Mouse (Mus musculus): ENCODE measurements around the gene Sel1l3.

The Sel1l3 gene

DNA sequence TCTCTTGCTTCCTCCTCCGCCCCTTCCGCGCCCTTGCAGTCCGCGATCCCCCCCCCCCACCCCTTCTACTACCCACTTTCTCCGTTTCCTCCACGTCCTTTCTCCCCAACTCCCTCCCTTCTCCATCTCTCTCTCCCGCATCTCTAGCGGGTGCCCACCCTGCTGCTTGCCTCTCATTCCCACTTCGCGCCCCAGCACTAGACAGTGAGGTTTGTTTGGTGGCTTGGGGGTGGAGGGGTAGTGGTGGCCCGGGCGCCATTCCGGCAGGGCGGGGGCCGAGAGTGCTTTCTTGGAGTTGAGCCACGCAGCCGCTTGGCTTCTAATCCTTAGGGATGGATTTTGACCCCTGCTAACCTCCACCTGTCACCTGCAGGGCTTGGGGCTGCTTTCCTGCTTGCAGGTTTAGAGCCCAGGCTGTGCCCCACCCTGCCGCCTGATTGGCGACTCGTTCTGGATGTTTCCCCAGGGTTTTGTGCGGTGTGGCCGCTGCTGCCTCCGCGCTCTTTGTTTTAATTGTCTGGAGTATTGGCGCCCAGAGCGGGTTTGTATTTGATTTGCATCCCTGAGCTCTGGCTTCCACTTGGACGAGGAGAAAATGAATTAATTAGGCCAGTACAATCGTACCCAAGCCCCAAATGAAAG is at the start of gene Sel1l3:
Sel1l3 (minus strand) TSS at position 217 of the 642 bp plus-strand sequence.
- DNase-seq, result peak; percentile 87

DNA sequence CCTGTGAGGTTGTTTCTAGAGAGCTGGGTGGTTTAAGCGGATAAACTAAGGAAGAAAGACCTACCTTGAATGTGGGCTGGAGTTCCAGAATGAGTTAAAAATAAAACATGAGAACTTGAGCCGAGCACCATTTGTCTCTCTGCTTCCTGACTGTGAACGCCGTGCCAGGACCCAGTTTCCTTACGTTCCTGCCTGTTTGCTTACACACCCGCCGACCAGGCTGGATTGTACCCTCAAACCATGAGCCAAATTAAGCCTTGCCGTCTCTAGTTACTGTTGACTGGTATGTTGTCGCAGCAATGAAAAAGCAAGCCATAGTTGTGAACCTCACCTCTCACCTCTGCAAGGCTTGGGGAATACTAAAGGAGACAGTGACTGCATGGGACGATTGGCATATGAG is 48.3 kb upstream of the Sel1l3 start:
- no peak for DNase-seq

DNA sequence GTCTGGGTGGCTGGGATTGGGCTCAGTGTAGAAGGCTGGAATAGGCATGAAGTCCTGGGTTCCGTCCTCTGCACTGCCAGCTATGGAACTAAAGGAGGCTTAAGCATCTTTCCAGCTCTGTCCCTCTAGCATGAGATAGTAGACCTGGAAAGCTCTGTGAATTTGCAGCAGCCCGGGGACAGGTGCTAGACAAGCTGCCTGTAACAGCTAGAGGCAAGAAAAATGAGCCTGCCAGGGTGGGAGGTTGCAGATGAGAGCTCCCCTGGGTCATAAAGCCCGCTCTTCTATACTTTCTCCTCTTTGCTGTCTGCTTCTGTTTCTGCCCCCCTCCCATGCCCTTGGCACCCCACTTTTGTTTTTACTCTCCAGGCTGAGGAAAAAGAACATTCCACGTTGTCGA is 46.2 kb upstream of the Sel1l3 start:
- no peak for DNase-seq

DNA sequence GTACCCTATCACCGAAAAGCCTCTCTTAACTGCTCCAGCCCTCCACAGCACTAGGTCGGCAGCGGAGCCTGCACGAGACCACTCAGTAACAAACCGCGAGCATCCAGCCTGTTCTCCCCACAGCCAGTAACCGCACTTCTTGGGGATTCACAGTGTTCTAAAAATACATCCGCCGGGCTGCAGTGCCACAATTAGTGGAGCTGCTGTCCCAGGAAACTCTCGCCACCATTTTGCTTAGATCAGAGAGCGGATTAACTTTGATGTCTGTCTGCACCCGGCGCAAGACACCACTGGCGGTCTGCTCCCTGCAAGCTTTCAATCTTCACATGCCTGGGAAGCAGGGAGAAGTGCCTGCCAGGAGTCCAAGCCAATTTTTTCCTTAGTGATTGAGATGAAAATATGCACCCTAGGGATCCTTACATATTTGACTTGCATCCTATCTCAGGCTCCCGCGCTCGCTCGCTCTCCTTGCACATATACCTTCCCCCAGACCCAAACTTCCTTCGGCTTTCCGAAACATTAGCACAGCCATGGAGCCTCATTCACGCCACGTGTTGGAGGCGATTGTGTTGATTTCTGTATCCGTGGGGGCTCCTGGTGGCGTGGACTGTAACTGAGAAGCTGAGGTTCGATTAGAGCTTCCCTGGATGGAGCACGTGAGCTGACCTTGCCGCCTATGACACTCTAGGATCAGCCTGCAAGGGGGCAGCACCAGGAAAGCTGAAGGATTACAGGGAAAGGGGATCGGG is 44.5 kb upstream of the Sel1l3 start:
- DNase-seq, result no peak

DNA sequence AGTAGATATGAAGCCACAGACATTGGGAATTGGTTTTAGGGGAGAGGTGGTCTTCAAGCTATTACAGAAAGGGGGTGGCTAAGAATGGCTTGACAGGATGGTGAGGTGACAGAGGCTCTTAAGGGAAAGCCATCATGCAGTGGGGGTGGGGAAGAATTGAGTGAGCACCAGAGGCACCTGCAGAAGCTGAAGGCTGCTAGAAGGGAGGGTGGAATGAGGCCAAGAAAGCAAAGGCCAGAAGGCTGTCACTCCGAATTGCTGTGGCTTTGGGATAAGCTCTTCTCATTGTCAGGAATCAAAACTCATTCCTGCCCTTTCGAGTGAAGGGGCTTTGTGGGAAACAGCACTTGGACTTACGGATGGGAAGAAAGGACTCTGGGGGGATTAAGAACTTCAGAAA is 41.1 kb upstream of the Sel1l3 start:
- DNase-seq, result no peak

DNA sequence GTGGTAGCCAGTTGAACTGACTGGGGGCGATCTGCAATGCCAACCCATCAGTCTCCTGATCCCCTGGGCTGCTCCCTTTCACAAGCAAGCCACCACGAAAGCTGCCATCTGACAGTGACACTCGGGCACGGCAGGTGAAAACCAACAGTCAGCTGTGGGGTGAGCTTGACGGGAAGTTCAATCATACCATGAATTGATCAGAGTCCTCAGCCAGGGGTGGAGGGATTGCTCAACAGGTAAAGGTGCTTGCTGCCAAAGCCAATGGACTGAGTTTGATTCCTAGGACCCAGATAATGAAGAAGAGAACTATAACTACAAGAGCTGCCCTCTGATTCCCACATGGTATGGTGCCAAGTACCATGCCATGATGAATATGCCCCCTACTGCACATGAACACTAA is 40.4 kb upstream of the Sel1l3 start:
- DNase-seq, result no peak

DNA sequence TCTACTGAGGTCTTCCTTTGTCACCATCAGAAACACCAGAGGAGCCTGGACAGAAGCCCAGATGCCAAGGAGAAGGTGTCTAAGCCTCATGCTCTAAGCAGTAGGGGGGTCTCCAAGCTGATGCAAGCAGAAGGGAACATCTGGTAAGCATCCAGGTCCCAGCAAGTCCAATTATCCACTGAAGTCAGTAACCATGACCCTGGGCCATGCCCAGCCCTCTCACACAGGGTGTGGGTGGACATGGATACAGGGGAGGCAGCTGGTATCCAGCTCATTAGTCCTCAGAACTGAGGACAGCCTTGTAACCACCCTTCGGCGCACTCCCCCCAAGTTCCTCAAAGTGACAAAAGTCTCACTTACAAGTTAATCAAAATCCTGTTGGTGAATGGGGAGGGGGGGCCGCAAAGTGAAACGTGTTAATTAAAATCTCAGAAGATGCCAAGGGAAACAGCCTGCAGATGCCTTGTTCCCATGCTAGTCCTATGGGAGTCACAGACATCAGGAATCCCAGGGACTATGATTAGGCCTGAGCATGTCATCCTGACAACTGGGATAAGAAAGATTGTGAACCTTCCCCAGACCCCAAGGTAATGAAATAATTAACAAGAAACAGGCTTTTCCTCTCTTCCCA is 35.8 kb upstream of the Sel1l3 start:
- no peak for DNase-seq

DNA sequence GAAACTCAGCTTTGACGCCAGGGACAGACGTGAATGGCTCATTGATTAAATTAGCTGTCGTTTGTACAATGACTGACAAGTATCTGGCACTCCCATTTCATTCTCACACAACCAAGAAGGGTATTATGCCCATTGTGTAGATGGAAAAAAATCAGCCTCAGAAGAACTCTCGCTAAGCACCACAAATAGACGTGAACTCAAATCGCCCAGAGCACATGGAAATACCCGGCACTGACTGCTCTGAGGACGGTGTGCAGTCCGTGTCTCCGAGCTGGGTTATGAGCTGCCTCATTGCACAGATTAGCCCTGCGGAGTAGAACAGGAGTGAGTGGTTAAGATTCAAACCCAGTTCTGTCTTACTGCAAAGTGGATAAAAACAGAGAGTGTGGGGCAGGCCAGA is 34.8 kb upstream of the Sel1l3 start:
- no peak for DNase-seq

DNA sequence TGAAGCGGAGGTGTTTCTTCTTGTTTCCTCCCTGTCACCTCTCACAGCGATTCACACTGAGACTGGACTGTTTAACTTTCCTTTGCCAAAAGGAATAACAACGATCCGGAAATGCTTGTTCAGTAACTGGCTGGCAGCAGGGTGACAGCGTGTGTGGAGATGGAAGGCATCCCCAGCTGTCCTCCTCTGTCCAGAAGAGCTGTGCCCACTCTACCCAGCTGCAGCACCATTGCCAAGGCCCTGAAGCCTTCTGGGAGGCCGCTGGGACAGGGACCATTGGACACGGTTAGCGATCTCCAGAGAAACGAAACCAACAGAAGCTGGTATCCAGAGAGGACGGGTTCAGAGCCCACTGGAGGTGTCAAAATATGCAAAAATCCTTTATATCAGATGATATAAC is 30.2 kb upstream of the Sel1l3 start:
- DNase-seq, result no peak

DNA sequence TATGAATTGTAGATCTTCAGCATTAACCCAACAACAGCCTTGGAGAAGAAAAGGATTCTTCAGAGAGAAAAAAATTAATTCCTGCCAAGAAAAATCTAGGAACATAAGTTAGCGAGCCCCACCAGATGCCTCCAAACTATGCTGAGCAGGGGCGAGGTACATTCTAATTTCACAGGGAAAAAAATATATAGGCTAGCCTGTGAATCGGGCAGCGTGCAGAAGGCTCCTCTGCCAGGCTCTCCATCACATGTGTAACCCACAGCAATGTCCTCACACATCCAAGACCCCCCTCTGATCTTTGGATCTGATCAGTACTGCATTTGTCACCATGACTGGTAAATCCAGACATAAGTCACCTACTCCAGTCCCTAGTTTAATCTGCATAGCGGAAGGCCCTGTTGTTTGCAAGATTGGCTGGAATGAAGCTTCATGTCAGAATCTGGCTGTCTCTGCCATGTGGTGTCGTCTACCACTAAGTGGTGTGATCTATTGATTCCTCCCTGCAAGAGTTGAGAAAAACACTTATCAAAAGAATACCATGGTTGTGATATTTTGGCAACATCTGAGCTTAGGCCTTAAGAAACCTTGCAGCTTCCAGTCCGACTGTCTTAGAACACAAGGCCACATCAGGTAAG is 29.3 kb upstream of the Sel1l3 start:
- no peak for DNase-seq

DNA sequence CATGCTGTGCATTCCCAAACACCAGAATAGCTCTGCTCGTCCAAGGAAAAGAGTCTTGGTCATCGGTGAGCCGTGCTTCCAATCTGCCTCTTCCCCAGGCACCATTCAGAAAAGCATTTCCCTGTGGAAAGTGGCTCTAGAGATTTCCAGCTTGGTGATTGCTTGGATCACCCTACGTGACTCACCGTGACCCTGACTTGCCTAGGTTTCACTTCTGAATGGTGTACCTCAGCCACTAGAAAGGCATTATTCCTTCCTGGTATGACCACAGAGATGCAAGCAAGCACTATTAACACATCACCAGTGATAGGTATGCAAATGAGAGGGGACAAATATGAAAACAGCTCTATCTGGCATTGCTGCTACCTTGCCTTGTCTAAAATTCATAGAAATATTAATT is 28.2 kb upstream of the Sel1l3 start:
- no peak for DNase-seq

DNA sequence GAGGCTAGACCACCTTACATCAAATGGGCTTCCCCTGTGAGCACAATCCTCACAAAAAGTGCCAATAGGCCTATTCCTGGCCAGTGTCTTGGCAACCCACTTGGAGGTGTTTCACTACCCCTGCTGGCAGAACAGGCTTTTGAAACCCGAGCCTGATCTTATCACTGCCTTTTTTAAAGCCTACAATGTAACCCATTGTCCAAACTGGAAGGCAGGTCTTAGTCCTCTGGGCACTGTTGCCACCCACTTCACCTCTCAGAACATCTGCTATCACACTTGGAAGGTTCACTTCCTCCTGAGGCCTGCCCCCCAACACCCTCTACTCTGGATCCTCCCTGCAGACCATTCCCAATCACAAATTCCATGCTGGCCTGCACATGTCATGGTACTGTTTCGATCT is 27.4 kb upstream of the Sel1l3 start:
- no peak for DNase-seq

DNA sequence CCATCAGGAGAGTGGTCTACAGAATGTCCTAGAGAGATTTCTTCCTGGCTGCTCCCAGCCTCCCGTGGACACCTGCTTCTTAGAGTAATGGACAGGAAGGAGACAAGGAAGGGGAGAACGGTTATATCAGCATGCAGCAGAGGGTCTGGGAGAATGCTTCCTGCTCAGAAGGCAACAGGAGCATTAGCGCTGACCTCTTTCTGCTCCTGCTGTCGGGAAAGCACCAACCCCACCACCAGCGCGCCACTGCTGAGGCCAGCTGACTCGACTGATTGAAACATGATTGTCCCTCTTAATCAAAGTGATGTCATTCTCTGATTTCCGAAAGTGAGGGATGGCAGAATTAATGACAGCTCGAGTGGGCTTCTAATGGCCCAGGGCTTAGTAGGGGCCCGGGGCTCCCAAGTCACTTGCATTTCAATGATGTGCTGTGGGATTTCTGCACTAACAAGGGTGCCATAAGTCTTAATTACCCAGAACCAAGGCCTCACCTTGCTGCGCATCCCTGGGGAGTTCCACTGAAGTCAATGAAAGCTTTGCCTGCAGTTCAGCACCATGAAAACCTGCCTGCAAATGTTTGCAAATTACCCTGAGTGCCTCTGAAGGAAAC is 26.2 kb upstream of the Sel1l3 start:
- DNase-seq, result no peak

DNA sequence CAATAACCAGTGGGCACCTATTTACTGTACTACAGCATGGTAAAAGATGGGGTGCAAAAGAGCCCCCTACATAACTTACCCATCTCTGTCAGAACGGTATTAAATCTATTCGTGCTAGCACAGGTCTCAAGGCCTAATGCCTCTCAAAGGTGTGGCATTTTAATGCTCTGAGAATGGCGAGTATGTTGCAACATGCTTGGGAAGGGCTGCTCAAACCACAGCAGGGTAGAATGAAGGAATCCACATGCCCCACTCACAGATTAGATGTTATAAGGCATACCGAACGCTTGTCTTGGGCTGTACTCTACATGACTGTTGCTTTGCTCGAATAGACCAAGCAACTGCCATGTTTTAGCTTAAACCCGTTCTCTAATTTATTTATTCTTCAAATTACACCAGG is 25.5 kb upstream of the Sel1l3 start:
- no peak for DNase-seq

DNA sequence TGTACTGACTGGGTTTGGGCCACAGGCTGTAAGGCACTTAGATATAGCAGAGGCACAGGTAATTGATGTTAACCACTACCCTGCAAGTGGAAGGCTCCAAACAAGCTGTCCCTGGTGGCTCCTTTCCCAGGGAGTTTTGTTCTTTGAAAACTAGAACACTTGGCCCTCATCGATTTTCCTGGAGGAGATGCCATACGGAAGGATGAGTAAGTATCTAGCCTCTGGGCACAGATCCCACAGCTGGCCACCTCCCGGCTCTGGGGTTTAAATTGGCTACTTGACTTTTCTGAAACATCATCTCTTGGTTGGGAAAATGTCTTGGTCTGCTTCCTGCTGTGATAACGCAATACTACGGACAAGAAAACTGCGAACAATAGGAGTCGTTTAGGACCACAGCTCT is 25.0 kb upstream of the Sel1l3 start:
- no peak for DNase-seq

DNA sequence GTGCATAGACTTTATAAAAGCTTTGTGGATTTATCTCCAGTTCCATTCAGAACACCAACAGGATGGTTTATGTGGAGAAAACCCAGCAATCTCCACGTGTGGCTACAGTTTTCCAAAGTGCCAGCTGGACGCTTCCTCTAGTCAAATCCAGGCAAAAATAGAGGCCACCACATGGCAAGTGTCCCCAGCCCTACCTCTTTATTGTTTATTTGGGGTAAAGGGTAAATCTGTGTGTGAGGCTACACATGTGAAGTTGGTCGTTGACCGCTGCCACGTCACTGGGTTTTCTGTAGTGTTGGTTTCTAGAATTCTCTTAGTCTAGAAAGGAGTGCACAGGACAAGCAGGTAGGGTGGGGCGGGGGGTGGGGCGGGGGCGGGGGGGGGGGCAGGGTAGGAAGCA is 23.0 kb upstream of the Sel1l3 start:
- DNase-seq, result no peak

DNA sequence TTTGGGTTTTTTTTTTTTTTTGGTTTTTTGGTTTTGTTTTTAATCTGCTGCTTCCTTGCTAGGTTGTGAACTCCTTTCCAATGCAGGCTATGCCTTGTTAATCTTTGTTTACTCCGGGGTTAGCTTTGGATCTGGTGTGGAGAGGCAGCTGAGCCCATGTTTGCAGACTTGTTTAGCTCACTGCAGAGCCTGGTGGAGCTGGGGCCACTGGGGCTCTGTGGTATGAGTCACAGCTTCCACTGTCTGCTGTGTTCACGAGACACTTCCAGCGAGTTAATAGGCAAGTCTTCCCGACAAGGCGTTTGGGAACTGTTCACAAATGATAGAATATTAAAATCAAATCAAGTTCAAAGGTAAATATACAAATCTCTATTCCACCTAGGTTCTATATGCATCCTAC is 22.4 kb upstream of the Sel1l3 start:
- DNase-seq, result peak; percentile 93

DNA sequence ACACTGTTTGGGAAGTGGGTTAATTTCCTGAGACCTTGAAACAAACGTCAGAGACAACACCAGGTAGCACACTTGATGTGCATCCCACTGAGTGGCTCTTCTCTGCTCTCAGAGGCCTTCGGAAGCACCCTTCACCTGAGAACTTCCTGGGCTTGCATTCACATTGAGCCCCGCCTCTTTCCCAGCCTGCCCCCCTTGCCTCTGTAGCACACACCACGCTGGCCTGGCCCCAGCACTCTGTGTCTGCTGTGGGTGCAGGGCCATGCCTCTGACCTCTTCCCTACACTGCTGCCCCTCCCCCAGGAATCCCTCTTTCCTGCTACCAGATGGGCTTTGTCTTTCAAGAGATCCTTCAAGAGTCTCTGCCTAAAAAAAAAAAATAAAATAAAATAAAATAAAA is 21.8 kb upstream of the Sel1l3 start:
- no peak for DNase-seq

DNA sequence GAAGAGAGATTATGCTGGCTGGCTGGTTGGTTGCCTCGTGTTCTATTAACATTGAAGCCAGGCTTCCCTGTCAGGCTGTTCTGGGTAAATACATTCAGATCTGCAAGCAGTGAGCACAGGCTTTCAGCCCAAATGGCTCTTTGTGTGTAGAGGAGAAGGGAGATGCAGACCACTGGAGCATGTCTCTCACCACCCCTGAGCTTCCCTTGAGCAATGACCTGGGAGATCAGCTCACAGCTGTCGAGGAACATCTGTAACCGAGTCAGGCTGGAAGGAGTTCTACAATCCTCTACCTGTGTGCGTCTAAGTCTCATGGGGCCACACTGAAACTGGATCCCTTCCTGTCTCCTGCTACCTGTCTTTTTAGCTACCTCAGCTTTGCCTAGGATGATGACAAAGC is 16.8 kb upstream of the Sel1l3 start:
- no peak for DNase-seq

DNA sequence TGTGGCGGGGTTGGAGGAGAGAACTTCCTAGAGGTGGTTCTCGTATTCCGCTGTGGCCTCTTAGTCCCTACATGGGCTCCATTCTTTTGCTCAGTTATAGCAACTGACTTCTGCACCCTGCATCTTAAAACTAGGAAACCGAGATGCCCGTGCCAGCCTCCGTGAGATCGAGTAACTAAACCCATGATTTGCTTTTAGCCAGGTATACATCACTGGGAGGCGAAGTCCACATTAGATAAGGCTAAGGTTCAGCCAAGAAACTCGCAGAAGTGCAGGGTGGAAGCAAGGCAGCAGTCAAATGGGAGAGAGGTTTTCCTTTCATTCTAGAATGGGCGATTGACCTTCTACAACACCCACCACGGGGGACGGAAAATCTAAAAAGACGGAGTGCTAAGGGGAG is 11.7 kb upstream of the Sel1l3 start:
- no peak for DNase-seq

DNA sequence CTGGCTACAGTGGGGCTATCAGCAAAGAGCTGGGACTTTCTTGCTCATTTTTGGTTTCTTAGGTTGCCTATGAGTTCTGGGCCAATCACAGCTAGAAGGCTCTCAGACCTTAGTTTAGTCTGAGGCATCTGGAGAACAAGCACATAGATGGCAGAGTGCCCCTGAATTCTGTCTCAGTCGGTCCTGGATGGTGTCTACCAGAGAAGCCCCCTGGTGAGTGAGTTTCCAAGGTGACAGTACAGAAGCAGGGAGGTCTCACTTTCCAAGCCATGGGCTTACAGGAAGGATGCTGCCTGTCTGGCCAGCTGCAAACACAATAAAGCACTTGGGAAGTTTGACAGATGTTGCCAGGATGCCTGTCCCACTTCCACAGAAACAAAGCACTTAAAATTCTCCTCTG is 1.1 kb upstream of the Sel1l3 start:
- DNase-seq, result no peak

DNA sequence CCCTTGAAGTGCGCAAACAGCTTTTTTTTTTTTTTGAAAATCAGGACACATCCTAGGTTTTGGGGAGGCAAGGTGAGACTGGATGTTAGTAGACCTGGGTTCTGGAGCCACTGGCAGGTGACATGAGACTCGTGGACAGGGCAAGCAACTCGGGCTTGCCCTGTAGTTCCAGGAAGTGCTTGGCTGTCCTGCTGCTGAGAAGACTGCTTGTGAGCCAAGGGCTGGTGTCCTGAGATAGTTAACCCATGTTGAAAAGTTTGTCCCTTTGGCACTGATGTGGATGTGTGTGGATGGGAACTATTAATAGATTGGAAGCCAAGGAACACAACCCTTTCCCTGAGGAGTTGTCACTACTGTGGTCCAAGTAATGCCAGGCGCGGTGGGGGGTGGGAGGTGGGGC is 635 bp upstream of the Sel1l3 start:
- DNase-seq, result no peak

Measured in heart, adult 11 months (tissue).